Mouse (Mus musculus) fibroblast of lung, adult 2 months (primary cell): ENCODE measurements around the gene Rassf6.
"Not testable (repeated sequence)": the region's sequence is repeated elsewhere in the genome, so short reads cannot be mapped to it uniquely, and the experiment has no call there.

Experiments
- DNase-seq: peaks from one replicate; pipeline ENCODE4 v3.0.0-alpha.2; 2011; ENCODE audit warnings: low read depth

Gene Rassf6

GRCm38 (mm10) chr5:90624708-90625425 is 15.6 kb downstream of the Rassf6 start:
- no peak for DNase-seq

- DNase-seq, result no peak
Measured at GRCm38 (mm10) chr5:90623209-90623608, 17.2 kb downstream of the Rassf6 start.

- no peak for DNase-seq
Measured at GRCm38 (mm10) chr5:90621726-90622125, 18.7 kb downstream of the Rassf6 start.

- DNase-seq, result no peak
Measured at GRCm38 (mm10) chr5:90621316-90621715, 19.1 kb downstream of the Rassf6 start.

GRCm38 (mm10) chr5:90617859-90618258 is 22.6 kb downstream of the Rassf6 start:
- no peak for DNase-seq

- not testable (repeated sequence) for DNase-seq
Measured at GRCm38 (mm10) chr5:90612751-90613150, 27.7 kb downstream of the Rassf6 start.

- DNase-seq, result no peak
Measured at GRCm38 (mm10) chr5:90611996-90612611, 28.4 kb downstream of the Rassf6 start.

- DNase-seq, result no peak
Measured at GRCm38 (mm10) chr5:90611388-90611787, 29.1 kb downstream of the Rassf6 start.

- no peak for DNase-seq
Measured at GRCm38 (mm10) chr5:90608906-90609305, 31.6 kb downstream of the Rassf6 start.

GRCm38 (mm10) chr5:90603407-90603923 is 37.0 kb downstream of the Rassf6 start:
- DNase-seq, result no peak

GRCm38 (mm10) chr5:90601469-90601868 is 39.0 kb downstream of the Rassf6 start:
- DNase-seq, result no peak

GRCm38 (mm10) chr5:90596155-90596554 is 44.3 kb downstream of the Rassf6 start:
- DNase-seq, result no peak

- DNase-seq, result no peak
Measured at GRCm38 (mm10) chr5:90594945-90595344, 45.5 kb downstream of the Rassf6 start.

GRCm38 (mm10) chr5:90591936-90592335 is 48.5 kb downstream of the Rassf6 start:
- no peak for DNase-seq

- DNase-seq, result no peak
Measured at GRCm38 (mm10) chr5:90590676-90591075, 49.8 kb downstream of the Rassf6 start.

- peak; percentile 49 for DNase-seq
Measured at GRCm38 (mm10) chr5:90588708-90589595, 51.5 kb downstream of the Rassf6 start.

GRCm38 (mm10) chr5:90588104-90588503 is 52.4 kb downstream of the Rassf6 start:
- no peak for DNase-seq

GRCm38 (mm10) chr5:90586511-90586910 is 53.9 kb downstream of the Rassf6 start:
- no peak for DNase-seq

- DNase-seq, result no peak
Measured at GRCm38 (mm10) chr5:90584799-90585198, 55.7 kb downstream of the Rassf6 start.

- no peak for DNase-seq
Measured at GRCm38 (mm10) chr5:90582179-90582578, 58.3 kb downstream of the Rassf6 start.

GRCm38 (mm10) chr5:90579556-90579955 is 60.9 kb downstream of the Rassf6 start:
- DNase-seq, result no peak

- DNase-seq, result no peak
Measured at GRCm38 (mm10) chr5:90577751-90578150, 62.7 kb downstream of the Rassf6 start.
